Mouse (Mus musculus) spleen, adult 12 weeks (tissue): ENCODE measurements around the gene Fbxo36.

Source experiments
- DNase-seq: peaks from one replicate; pipeline ENCODE4 v3.0.0; 2022; ENCODE audit warnings: low spot score

The Fbxo36 gene

DNA sequence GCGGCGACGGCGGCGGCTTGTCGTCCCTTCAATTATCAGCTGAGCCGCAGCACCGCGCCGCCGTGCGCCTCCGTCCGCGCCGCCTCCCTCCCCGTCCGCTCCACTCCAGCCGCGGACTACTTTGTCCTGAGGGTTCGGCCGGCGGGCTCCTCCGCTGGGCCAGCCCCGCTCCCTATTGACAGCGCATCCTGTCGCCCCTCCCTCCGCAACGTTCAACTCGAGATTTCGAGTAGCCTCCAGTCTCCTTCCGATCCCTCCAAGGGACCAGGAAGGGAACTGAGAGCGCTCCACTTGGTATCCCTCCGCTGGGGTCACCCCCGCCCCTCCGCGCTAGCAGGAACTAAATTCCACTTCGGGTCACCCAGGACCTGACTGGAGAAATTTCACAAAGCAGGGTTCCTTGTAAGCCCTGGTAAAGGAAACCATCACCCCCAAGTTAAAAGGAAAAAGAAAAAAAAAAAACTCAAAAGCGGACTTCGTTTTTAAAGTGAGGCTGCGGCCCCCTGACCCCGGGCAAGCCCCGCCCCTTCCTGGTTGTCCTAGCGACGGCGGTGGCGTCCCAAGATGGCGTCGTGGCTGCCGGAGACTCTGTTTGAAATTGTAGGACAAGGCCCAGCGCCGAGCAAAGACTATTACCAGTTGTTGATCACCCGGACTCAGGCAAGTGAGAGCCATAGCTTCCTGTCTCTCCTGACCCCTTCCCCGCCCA, at the start of gene Fbxo36:
Gene Fbxo36, plus strand, starts transcription at position 533 of the 709 bp plus-strand sequence.
- DNase-seq, result peak; percentile 87

DNA sequence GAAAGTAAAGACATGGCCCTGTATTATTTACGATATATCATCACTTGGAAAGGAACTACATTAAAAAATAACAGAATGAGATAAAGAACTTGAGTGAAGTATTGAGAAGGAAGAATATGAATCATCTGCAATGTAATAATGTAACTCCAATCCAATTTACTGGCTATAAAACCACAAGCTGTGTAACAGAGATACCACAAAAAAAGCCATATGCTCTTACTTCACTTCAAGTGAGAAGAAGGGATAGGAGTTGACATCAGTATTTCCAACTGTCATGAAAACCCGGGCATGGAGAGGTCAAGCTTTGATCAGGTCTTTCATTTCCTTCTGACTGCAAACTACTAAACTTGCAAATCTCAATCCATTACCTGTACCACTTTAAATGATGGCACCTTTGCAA, 48.2 kb upstream of the Fbxo36 start:
- no peak for DNase-seq

DNA sequence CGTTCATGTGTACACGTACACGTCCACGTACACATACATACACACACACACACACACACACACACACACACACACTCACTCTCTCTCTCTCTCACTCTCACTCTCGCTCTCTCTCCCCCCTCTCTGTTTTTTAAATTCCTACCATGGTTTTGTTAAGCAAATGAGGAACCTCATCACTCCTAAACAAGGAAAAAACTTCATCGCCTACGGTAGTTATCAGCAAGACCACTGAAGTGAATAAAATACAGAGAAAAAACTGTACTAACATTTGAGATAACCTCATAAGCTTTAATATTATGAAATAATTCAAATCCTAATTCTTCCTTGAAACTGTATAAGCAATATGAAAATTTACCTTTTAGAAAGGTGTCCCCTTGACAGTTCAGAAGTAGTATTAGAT, 44.3 kb upstream of the Fbxo36 start:
- no peak for DNase-seq

DNA sequence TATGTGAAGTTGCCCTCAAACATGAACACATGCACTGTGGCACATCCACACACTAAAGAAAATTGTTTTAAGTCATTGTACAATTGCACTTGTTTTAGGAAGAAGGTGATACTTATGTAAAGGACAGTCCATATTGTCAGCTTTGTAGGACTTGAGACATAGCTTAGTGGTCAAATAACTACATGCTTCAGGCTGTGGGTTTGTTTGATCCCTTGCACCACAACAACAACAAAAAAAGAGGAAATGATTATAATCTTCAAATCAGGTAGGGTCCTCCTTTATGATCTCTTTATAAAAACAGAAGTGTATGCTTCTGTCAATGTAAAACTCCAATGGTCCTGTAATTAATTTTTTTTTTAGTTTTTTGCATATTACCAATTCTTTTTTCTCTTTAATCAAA, 40.5 kb upstream of the Fbxo36 start:
- DNase-seq, result no peak

DNA sequence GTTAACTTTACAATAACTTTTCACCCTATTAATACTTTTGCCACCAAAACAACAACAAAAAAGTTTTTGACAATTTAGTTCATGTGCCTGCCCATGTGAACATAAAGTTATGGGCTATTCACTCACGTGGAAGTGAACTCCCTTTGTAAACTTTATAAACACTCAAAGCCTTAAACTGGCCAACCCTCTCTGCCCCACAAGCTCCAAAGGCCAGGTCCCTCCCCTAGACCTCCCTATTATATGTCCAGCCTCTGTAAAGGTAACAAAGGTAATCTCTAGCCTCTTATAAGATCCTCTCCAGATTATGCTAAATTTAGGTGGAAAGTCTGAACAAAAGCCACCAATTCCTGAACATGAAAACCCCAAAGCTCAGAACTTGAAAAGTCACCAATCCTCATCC, 35.9 kb upstream of the Fbxo36 start:
- DNase-seq, result no peak

DNA sequence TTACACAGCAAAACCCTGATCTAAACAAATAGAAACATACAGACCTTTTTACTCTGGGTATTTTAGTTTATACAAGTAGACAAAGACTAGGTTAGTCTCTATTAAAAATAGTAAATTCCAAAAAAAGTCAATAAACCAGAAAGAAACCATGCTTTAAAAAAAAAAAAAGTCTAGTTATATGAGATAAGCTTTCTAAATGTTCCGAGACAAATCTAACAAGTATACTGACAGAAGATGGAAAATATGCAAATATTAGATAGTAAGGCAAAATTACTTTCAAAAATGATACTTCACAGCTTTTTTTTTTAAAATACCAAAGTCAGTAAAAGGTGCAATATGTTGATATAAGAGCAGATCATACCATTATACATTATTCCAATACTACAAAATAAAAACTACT, 22.0 kb upstream of the Fbxo36 start:
- no peak for DNase-seq

DNA sequence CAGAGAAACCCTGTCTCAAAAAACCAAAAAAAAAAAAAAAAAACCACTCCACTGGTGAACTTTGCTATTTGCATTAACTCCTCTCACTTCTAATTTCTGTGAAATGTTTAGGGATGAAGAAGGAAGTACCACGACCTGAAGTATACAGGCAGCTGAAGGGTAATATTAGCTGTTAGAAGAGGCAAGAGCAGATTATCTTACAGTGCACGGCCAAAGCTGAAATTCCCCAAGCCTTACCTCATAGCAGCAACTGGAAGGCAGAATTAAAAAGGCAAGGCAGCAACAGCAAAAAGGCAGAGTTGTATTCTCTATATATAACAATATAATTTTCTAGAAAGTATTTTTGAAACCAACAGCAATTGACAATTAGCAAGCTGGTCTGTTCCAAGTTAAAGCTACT, 14.6 kb upstream of the Fbxo36 start:
- DNase-seq, result no peak

DNA sequence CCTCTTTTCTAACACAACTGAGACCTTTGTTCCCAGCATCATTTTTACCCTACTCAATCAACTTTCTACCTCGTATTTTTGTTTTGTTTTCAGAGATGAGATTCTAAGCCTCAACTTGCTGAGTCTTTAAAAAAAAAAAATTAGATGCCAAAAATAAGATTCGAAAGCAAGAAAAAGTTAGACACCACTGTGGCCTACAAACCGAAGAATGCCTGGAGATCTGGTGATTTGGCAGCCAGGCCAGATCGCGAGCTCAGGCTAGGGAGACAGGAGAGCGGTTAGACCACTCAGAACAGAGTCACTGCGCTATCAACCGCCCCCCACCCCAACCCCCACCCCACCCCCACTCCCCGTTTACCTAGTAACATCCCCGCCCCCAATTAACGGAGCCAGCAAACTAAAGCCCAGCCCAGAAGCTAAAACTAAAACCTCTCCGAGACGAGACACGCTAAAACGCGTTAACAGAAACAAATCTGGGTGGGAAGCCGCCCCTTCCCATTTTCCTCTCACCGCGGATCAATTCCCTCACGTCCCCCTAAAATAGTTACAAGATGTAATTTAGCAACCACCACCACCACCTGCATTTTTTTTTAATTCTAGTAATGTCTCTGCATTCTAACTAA, 2.0 kb upstream of the Fbxo36 start:
- DNase-seq, result no peak

DNA sequence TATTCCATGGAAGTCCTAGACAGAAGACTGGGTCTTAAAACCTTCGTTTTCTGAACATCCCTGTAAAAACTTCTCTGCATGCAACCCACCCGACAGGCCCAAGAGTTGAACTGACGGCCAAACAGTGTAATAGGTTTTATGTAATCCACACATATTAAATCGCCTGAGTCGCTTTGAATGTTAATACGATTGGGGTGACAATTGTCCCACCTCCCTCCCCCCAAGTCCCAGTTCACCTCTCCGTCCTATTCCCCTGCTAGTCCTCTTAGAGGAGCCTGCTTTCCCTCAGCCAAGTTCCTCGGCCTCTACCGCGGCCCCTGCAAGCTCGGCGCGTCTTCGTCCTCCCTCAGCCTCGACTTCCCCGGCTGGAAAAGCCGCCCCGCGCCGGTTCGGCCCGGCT, 1.5 kb upstream of the Fbxo36 start:
- no peak for DNase-seq

DNA sequence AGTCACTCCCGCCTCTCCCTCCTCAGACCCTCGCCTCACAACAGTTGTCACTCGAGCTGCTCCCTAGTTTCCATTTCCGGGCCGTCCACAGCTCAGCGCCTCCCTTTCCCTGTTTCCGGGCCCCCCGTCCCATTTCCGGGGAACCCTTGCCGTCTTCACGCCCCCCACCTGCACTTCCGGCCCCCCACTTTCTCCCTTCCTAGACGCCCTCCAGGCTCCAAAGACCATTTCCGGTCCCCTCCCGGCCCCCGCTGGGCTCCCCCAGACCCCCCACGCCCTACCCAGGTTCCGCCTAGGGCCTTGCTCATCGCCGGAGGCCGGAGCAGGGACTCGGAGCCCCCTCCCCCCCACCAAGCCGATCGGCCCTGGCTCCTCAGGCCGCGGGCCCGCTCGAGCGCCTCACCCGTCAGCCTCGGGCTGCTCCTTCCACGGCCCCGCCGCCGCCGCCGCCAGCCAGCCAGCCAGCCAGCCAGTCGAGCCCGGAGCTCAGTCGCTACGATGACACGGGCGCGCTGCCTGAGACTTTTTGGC, 955 bp upstream of the Fbxo36 start:
- DNase-seq, result peak; percentile 42

DNA sequence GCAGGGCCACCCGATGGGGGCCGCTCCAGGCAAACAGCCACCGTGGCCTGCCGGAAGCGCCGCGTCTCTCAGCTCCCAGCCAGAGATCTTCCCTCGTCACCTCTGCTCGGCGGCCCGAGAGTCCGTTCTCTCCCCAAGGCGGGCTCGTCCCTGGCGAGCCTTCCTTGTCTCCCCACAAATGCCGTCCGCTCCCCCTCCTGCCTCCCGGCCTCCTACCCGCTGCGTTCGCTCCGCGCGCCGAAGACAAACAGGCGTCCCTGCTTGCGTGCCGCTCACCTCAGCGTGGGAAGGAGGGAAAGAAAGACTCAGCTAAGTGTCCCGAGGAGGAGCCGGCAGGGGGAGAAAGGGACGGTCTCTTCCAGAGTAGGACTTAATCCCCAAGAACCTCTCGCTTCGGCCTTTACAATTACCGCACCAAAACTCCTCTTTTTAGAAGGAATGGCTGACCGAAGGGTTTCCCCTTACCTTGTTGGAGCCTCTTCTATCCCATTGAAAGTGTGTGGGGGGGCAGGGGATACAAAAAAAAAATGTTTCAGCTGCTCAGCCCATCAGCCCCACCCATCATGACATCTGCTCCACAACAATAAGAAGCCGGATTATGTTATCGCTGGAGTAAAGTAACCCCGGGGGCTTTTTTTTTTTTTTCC, 500 bp downstream of the Fbxo36 start, which contains the start of gene Trip12:
Gene Trip12, minus strand, starts transcription at position 499 of the 647 bp plus-strand sequence.
- no peak for DNase-seq

DNA sequence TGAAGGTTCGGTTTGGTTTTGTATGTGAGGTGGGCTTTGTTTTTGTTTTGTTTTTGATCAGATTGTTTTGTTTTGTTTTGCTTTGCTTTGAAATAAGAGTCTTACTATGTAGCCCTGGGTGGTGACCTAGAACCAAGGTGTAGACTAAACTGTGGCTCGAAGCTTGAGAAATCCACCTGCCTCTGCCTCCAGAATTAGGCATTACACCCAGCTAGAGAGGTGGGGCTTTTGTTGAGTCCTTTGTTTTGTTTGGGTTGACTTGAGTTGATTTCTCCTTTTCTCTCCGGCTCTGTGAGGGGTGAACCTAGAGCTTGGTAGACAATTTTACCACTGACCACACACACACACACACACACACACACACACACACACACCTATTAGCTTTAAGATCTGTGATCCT, 1.4 kb downstream of the Fbxo36 start:
- no peak for DNase-seq

DNA sequence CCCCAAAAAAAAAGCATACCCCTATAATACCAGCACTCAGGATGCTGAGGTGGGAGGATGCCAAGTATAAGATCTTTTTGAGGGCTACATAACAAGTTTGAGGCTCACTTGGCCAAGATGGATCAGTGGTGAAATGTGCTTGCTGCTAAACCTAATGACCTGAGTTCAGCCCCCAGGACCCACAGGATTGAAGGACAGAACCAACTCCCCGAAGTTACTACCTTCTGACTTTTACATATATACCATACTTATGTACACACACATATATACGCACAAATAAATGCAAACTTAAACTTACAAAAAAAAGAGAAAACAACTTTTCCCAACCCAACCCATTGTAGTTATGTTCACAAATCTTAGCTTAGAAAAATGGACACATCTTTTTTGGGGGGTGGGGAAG, 3.7 kb downstream of the Fbxo36 start:
- DNase-seq, result no peak

DNA sequence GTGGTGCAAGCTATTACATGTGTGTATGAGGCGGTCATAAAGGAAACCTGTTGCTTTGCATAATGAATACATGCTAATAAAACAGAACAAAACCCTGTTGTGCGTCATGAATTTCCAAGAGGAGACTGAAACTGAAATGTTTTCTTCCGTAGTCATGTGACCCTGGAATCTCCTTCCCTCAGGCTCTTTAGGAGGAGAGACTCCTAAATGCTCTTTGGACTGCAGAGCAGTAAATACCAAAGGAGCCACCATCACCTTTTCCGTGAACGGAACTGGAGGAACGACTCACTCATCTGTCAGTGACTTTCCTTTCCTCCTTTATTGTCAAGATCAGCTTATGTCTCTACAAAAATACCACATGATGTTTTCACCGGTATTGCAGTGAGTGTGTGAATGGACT, 8.1 kb downstream of the Fbxo36 start:
- no peak for DNase-seq

DNA sequence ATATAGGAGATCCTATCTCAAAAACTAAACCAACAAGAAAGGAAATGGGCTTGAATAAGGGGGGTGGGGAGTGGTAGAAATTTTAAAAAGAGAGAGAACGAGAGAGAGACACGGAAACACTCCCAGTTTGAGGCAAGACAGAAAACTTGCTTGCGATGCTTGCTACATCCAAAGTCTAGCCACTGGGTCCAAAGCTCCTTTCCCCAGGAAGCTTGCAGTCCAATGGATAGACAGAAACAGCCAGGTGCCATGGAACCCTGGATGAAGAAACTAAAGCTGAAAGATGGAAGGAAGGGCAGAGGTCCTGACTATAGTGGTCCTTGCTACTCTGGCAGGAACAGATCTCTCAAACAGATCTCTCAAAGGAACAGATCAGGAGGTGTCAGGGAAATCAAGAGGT, 8.7 kb downstream of the Fbxo36 start:
- DNase-seq, result no peak

DNA sequence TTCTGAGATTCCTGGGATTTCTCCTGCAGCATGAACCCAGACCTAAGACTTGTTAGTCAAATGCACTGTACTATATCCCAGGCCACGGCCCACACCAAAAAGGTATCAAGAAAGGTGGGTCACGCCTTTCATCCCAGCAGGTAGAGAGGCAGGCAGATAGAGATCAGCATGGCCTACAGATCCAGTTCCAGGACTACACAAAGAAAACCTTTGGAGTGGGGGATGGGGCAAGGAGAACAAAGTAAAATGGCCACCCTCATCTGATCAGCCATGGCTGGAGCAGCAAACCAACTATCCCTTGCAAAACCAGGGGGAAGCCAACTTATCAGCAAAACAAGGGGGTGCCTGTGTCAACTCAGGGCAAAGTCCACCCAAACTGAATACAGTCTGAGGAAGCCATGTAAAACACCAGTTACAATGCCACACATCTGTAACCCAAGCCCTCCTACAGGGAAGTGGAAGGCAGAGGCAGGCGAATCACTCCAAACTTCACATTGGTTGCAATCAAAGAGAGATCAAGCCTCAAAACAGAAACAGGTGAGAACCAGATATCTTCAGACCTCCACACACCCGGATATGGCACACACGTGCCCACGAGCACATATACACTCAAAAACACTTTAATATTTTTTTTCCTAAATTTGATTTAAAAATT, 9.3 kb downstream of the Fbxo36 start:
- DNase-seq, result no peak

DNA sequence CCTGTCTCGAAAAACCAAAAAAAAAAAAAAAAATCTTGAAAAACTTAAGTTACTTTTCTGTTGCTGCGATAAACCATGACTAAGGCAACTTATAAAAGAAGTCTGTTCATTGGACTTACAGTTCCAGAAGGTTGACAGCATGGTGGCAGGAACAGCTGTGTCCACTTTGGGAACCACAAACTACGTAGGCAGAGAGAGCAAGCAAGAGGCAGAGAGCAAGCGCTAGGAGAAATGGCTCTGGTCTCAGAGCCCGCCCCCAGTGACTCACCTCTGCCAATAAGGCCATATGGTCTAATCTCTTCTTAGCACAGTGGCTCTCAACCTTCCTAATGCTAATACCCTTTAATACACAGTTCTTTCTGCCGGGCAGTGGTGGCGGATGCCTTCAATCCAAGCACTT, 10.2 kb downstream of the Fbxo36 start:
- no peak for DNase-seq

DNA sequence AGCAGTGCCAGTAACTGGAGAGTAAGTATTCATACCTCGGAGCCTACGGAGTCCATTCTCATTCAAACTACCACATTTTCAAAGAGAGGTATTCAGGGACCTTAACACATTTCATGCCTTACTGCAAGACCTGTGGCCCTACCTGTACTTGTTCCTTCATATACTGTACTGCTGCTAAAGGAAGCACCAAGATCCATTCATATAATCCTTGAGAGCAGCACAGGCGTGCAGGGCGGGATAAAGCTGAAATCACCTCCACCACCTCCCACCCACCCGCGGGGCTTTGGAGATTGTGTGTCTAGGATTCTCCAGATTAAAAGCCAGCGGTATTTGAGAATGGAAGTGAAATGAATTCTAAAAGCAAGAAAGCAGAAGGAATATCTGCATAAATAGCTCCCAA, 10.8 kb downstream of the Fbxo36 start:
- DNase-seq, result no peak

DNA sequence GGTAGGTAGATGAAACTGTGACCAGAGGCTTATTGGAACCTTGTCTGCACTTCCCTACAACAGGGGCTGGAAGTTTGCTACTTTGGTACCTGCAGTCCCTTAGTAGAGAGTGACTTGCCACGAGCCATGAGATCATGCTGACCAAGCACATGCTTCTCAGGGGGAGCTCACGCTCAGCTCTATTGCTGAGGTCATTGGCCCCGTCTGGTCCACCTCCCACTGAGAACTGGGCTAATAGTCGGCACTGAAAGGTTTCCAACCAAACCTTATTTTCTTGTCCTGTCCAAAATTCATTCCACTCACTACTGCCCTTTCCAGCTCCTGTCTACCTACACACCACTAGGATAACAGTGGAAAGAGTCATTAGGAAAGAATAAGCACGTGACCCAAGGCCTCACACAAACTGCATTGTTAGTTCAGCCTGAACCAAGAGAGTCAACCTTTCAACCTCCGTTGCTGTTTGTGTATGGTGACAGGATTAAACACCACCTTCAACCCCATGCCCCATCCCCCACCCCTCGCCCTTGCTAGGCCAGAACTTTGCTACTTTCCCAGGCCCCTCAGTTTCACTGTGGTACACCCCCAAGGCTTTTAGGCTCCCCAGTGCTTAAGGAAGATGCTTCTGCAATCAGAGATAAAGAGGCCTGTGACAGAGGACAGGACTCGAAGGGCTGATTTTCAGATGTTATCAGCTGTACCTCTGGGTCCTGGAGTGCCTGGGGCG, 12.0 kb downstream of the Fbxo36 start:
- DNase-seq, result no peak

DNA sequence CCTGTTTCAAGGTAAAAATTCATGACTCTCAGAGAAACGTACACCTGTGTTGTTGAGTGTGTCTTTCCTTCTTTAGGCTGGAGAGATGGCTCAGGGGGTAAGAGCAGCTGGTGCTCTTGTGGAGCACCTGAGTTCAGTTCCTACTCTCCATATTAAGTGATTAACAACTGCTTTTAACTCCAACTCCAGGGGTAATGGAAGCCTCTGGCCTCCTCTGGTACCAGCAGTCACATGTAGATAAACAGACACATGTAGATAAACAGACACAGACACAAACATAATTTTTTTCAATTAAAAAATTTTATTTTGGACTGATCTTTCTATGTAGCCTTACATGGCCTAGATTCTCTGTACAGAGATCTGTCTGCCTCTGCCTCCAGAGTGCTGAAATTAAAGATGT, 14.1 kb downstream of the Fbxo36 start:
- DNase-seq, result no peak

DNA sequence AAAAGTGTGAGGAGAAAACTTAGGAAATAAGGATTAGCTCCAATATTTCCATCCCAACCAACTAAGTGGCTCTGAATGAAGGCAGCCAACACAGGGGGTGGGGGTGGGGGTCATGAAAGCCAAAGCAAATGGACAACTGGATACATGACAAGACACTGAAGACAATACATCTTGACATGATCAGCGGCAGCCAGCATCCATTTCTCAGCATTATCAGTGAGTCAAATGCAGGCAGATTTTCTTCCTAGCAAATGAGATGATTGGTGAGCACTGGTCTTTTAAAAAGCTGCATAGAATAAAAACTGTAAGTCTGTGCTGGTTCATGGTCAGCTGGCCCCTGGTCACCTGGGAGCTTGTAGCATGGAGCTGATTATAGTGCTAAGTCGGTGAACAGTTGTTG, 15.3 kb downstream of the Fbxo36 start:
- no peak for DNase-seq

DNA sequence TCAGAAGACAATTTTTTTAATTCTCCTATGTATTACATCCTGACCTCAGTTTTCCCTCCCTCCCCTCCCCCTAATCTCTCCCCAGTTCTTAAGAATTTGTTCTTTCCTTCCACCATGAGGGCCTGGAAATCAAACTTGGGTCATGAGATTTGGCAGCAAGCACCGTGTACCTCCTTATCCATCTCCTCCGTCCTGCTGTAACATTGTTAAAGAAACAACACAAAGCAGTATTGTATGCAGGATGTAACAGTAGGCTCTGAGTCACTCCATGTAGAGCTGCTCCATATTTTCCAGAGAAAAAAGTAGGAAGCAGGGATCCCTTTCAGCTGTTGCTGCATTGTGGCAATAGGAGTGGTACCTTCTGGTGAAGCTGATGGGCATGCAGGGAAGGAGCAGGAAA, 16.1 kb downstream of the Fbxo36 start:
- no peak for DNase-seq
